Mouse (Mus musculus): ENCODE results near the gene Gpr156.

DNA sequence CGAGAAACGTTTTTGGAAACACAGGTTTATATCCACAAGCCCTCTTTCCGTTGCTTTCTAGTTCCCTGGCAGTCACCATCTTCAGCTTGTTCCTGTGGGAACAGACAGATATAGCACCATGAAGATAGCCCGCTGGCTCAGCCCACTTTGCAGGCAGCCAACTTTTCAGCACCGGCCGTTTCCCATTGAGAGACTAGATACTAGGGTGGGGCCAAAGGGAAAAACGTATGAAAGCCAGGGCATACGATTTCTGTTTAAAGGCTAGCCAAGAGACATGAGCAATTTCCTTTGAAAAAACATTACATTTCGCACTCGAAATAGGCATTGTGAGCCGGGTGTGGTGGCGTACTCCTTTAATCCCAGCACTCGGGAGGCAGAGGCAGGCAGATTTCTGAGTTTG, 95.2 kb downstream of the Gpr156 start:
- TF ChIP-seq CTCF (IDR thresholded peaks at IDR 0.05; ENCODE audit: insufficient read depth, low read length): no peak
- TF ChIP-seq POLR2A (IDR thresholded peaks at IDR 0.05; ENCODE audit: borderline replicate concordance, extremely low read depth, low read depth, low read length): no peak
